Mouse (Mus musculus) CH12.LX (cell line): ENCODE results near the gene Opn4. TPM values are rescaled to one million over a fixed set of nuclear protein-coding genes. Genes with fewer than 3 reads are reported as not detected.

Experiments used
- DNase-seq: peaks from one replicate; pipeline ENCODE4 v3.0.0-alpha.2; 2013; ENCODE audit errors: extremely low read depth
- H3K27ac ChIP-seq: 2 replicates; pipeline ENCODE4 v1.5.1; 2012; ENCODE audit warnings: low read depth, mild to moderate bottlenecking, control low read depth, moderate library complexity; ENCODE audit not compliant: insufficient read depth
- H3K27me3 ChIP-seq: replicated peaks from 2 replicates; pipeline ENCODE3; 2012; ENCODE audit warnings: inconsistent platforms
- H3K36me3 ChIP-seq, 2 experiments: replicated peaks in 1 of 2; 2 replicates each; pipeline versions ENCODE3 to v1.6.1; 2012; ENCODE audit warnings: inconsistent platforms in 1 of 2, low read length in 1 of 2, mild to moderate bottlenecking in 1 of 2, mixed read lengths in 1 of 2, moderate library complexity in 1 of 2; ENCODE audit not compliant: control insufficient read depth in 1 of 2, insufficient read depth in 1 of 2
- H3K4me1 ChIP-seq, 2 experiments: 2 replicates each; pipeline ENCODE4 v1.6.1; 2012; ENCODE audit warnings: inconsistent platforms in 1 of 2, moderate library complexity in 1 of 2; ENCODE audit not compliant: insufficient read depth in 2 of 2, control insufficient read depth in 1 of 2
- H3K4me2 ChIP-seq: 2 replicates; pipeline ENCODE4 v1.6.1; 2012; ENCODE audit warnings: low read depth, mild to moderate bottlenecking, control low read depth; ENCODE audit not compliant: poor library complexity, insufficient read depth, severe bottlenecking
- H3K4me3 ChIP-seq, 3 experiments: fragments of 150-350 bp in 1 of 3; sonication (generic) in 1 of 3; replicated peaks in 1 of 3; 2 replicates each; pipeline versions ENCODE3 to v1.5.1; 2011 to 2012; ENCODE audit warnings: low read depth in 2 of 3, low read length in 2 of 3, mild to moderate bottlenecking in 2 of 3, moderate library complexity in 2 of 3, control low read depth in 1 of 3, improper control_type of control experiment in 1 of 3, inconsistent platforms in 1 of 3, mixed read lengths in 1 of 3; ENCODE audit not compliant: poor library complexity in 1 of 3
- H3K79me2 ChIP-seq: replicated peaks from 2 replicates; pipeline ENCODE4 v1.6.1; 2012; ENCODE audit warnings: mild to moderate bottlenecking, moderate library complexity; ENCODE audit not compliant: control insufficient read depth, poor library complexity, insufficient read depth, severe bottlenecking; ENCODE audit errors: extremely low read depth
- H3K9ac ChIP-seq: 2 replicates; pipeline ENCODE4 v1.6.1; 2012; ENCODE audit warnings: low read depth, mild to moderate bottlenecking, control low read depth, moderate library complexity; ENCODE audit not compliant: insufficient read depth
- H3K9me3 ChIP-seq: replicated peaks from 2 replicates; pipeline ENCODE3; 2012; ENCODE audit warnings: low read length, inconsistent platforms, mixed read lengths
- CHD1 ChIP-seq: IDR thresholded peaks from 2 replicates; pipeline ENCODE4 v1.6.1; 2012; ENCODE audit warnings: low read depth, low read length, improper control_type of control experiment, inconsistent platforms
- ELF1 ChIP-seq: IDR thresholded peaks from 2 replicates; pipeline ENCODE4 v1.6.1; 2014; ENCODE audit warnings: low read depth, mild to moderate bottlenecking, inconsistent platforms, low read length, improper control_type of control experiment
- EP300 ChIP-seq: IDR thresholded peaks from 2 replicates; pipeline ENCODE4 v1.6.1; 2011; ENCODE audit warnings: low read length, improper control_type of control experiment
- ETS1 ChIP-seq: conservative IDR thresholded peaks from 2 replicates; pipeline ENCODE4 v1.6.1; 2012; ENCODE audit warnings: low read depth, mild to moderate bottlenecking, inconsistent platforms, low read length, improper control_type of control experiment, moderate library complexity
- GABPA ChIP-seq: IDR thresholded peaks from 2 replicates; pipeline ENCODE4 v1.6.1; 2012; ENCODE audit warnings: low read depth, low read length, improper control_type of control experiment, inconsistent platforms; ENCODE audit not compliant: insufficient replicate concordance
- HCFC1 ChIP-seq: IDR thresholded peaks from 2 replicates; pipeline ENCODE4 v1.6.1; 2012; ENCODE audit warnings: low read depth, mild to moderate bottlenecking, inconsistent platforms, low read length, improper control_type of control experiment
- IRF4 ChIP-seq: IDR thresholded peaks from 2 replicates; pipeline ENCODE4 v1.6.1; 2014; ENCODE audit warnings: low read depth, mild to moderate bottlenecking, inconsistent platforms, low read length, improper control_type of control experiment
- JUND ChIP-seq: conservative IDR thresholded peaks from 2 replicates; pipeline ENCODE4 v1.6.1; 2011; ENCODE audit warnings: low read depth, low read length, improper control_type of control experiment
- MAFK ChIP-seq: IDR thresholded peaks from 2 replicates; pipeline ENCODE4 v1.6.1; 2011; ENCODE audit warnings: low read length, improper control_type of control experiment; ENCODE audit not compliant: insufficient replicate concordance
- MAX ChIP-seq: IDR thresholded peaks from 2 replicates; pipeline ENCODE4 v1.6.1; 2011; ENCODE audit warnings: low read length, improper control_type of control experiment
- MAZ ChIP-seq: IDR thresholded peaks from 2 replicates; pipeline ENCODE4 v1.6.1; 2012; ENCODE audit warnings: low read depth, mild to moderate bottlenecking, inconsistent platforms, low read length, improper control_type of control experiment, moderate library complexity
- MEF2A ChIP-seq: IDR thresholded peaks from 2 replicates; pipeline ENCODE4 v1.6.1; 2014; ENCODE audit warnings: low read depth, mild to moderate bottlenecking, inconsistent platforms, low read length, improper control_type of control experiment, borderline replicate concordance
- MXI1 ChIP-seq: IDR thresholded peaks from 2 replicates; pipeline ENCODE4 v1.6.1; 2011; ENCODE audit warnings: mild to moderate bottlenecking, low read depth, low read length, improper control_type of control experiment
- POLR2A ChIP-seq: IDR thresholded peaks from 2 replicates; pipeline ENCODE4 v1.6.1; 2011; ENCODE audit warnings: low read depth, mild to moderate bottlenecking, improper control_type of control experiment, low read length
- RCOR1 ChIP-seq: conservative IDR thresholded peaks from 2 replicates; pipeline ENCODE4 v1.6.1; 2012; ENCODE audit warnings: low read depth, mild to moderate bottlenecking, inconsistent platforms, low read length, improper control_type of control experiment
- SMC3 ChIP-seq: IDR thresholded peaks from 2 replicates; pipeline ENCODE4 v1.6.1; 2011; ENCODE audit warnings: low read depth, low read length, improper control_type of control experiment
- TBP ChIP-seq: conservative IDR thresholded peaks from 2 replicates; pipeline ENCODE4 v1.6.1; 2011; ENCODE audit warnings: low read depth, low read length, improper control_type of control experiment
- ZKSCAN1 ChIP-seq: IDR thresholded peaks from 2 replicates; pipeline ENCODE4 v1.6.1; 2012; ENCODE audit warnings: low read depth, inconsistent platforms, low read length, improper control_type of control experiment, borderline replicate concordance
- ZNF384 ChIP-seq: IDR thresholded peaks from 2 replicates; pipeline ENCODE4 v1.6.1; 2012; ENCODE audit warnings: low read depth, low read length, improper control_type of control experiment, inconsistent platforms
- dilution Hi-C: fragments of 300-500 bp; cut with MboI; formaldehyde crosslinking; loops from 2 replicates; pipeline ENCODE4 v1.14.3; 2020; ENCODE audit warnings: low sequenced_read_pairs; ENCODE audit not compliant: extremely low pct_unique_long_range_greater_than_20kb, extremely low pct_ligation_motif_present
- in situ Hi-C: fragments of 300-500 bp; cut with MboI; formaldehyde crosslinking; loops from 3 replicates; pipeline ENCODE4 v1.14.3; 2019; ENCODE audit warnings: low sequenced_read_pairs, low pct_ligation_motif_present, low pct_unique_long_range_greater_than_20kb, mixed read lengths
- polyA plus RNA-seq: library from polyadenylated mRNA; unstranded; fragments of >175 nt; gene quantifications from 2 replicates; pipeline ENCODE4 v1.2.1, GENCODE M21; 2012; ENCODE audit warnings: low read depth; ENCODE audit not compliant: insufficient read length
- total RNA-seq, 2 experiments: library from RNA; depleted of rRNA; stranded (reverse); fragments of 300-350 nt in 1 of 2; fragments of >200 nt in 1 of 2; gene quantifications; 2 replicates each; pipeline ENCODE4 v1.2.3; 2012 to 2014

Opn4 gene
- total and polyA plus RNA-seq, 3 experiments, result not detected

DNA sequence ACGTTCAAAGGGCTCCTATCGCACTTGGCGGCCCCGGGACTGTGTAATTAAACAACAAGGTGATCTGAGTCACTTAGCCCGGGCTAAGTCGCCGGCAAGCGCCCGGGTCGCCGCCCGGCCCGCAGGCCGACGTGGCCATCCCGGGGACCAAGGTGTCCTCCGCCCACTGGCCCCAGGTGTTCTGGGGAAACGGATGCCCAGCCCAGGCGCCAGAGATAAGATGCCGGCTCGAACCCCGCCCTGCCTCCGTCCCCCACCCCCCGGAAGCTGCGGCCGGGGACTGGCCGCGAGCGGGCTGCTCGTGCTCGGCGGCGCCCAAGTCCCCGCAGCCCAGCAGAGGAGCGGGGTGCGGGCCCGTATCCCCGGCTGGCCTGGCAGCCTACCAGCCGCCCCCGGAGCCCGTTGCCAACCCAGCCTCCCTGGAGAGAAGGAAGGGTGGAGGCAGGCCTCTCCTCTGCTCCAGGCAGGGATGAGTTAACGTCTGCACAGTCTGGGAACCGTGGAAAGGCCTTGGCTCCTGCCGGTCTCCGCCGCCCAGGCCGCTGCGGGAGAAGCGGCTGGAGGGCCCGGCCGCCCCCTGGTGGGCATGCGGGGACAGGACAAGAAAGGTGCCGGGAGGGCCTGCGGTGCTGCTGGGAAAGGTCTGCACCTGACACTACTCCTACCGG, 50.8 kb downstream of the Opn4 start (continued):
- TF ChIP-seq MEF2A, result 0 out of 2 replicates have a peak, but pooled peaks have one; percentile 19
- peak; percentile 33; the same call in 1 of the 2 replicates for TF ChIP-seq MXI1
- TF ChIP-seq POLR2A, result peak; percentile 48; the same call in 1 of the 2 replicates
- TF ChIP-seq GABPA, result no peak
- peak; percentile 99 for TF ChIP-seq SMC3
- no peak; the same call in 1 of the 2 replicates for TF ChIP-seq HCFC1
- no peak for TF ChIP-seq ZKSCAN1
- no peak; the same call in 1 of the 2 replicates for TF ChIP-seq CHD1
- peak; percentile 78 for TF ChIP-seq IRF4
- no peak for TF ChIP-seq JUND

DNA sequence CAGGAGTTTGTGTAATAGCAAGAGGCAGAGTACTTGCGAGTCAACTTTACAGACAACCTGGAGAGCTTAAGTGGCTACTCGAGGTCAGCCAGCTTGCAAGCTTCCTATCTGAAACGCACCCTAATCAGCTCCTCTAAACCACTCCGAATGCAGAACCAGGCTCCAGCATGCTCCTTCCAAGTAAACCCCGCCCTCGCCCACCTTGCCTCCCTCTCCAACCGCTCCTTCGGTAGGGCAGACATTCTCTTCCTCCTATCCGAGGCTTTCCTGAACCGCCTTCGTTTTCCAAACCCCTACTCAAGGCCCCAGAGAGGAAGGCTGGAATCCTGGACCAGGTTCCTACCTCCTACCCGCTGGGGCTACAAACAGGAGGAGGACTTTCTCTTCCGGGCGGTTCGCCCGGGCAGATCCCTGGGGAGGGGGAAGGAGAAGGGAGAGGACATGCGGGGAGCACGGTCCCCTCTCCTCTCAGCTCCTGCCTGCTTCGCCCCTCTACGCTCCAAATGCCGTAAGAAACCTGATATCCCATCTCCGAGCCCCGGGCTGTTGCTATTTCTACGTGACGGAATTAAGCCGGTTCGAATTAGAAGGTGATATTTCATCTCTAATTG, 51.4 kb downstream of the Opn4 start:
- in situ Hi-C loops, result loop anchor here (5.0 kb wide), 1 partner anchor 46 kb away; the partner anchor contains the start of gene Bmpr1a
- no peaks in the 10 kb centered on the region for H3K36me3 ChIP-seq
- peak overlapping the region; percentile 92 for H3K4me2 ChIP-seq
- TF ChIP-seq MAX (peak; percentile 26; the same call in 1 of the 2 replicates), MAZ (peak; percentile 52; the same call in 1 of the 2 replicates), EP300 (no peak), ELF1 (peak; percentile 38; the same call in 1 of the 2 replicates), POLR2A (peak; percentile 13), MAFK (no peak), ETS1 (no peak)
- TF ChIP-seq, all 38 proteins: peak for 4
- no peaks in the 10 kb centered on the region for H3K9me3 ChIP-seq
- no peaks in the 10 kb centered on the region for H3K27me3 ChIP-seq
- peaks cover 2 to 5% of the 10 kb centered on the region in 2 experiments; a peak in 2 of 4 replicates for H3K4me1 ChIP-seq
- H3K79me2 ChIP-seq, result no peaks in the 10 kb centered on the region
- DNase-seq, result peak; percentile 17
- H3K27ac ChIP-seq, result no peak overlapping the region
- peak overlapping the region; percentile 62 to 74 (median 64) for H3K4me3 ChIP-seq
- H3K9ac ChIP-seq, result peak overlapping the region; percentile 78
- dilution Hi-C loops, result no loop called here

DNA sequence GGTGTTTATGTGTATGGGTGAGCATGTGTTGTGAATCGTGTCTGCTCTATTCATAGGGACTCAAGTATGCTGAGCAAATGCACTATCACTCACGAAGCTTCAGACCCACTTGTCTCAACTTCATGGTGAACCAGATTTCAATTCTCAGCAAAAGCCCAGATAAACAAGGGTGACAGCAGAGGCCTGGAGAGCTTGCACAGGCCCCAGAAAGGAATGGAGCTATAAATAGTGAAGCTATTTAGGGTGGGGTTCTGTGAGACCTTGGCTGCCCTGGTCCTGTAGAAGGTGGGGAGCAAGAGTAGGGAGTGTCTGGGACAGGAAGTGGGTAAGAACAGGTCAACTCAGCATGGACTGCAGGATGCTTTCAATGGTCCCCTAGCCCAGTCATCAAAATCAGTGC, 55.4 kb downstream of the Opn4 start:
- TF ChIP-seq TBP (no peak), RCOR1 (no peak), ZNF384 (no peak)
- Histone ChIP-seq H3K4me1 (peaks cover 0 to 5% of the 10 kb centered on the region in 2 experiments; a peak in 1 of 4 replicates), H3K36me3 (no peaks in the 10 kb centered on the region), H3K4me3 (no peak overlapping the region), H3K9me3 (no peaks in the 10 kb centered on the region), H3K27me3 (no peaks in the 10 kb centered on the region), H3K79me2 (no peaks in the 10 kb centered on the region), H3K27ac (no peak overlapping the region), H3K9ac (no peak overlapping the region), H3K4me2 (no peak overlapping the region)
- dilution Hi-C loops, result no loop called here
- in situ Hi-C loops, result no loop called here
- no peak for DNase-seq
